Mouse (Mus musculus) embryonic facial prominence, embryonic 13.5 days (tissue): ENCODE results near the gene Mcm2. TPM values are rescaled to one million over a fixed set of nuclear protein-coding genes. Genes with fewer than 3 reads are reported as not detected.
A peak's percentile ranks its signal among the peaks of the same experiment; 100 is the strongest.

Source experiments
- ATAC-seq: fragments of 200-750 bp; cut with Nextera tagmentation; 2 replicates; pipeline ENCODE4 v1.8.0; 2017; ENCODE audit warnings: low read depth; ENCODE audit not compliant: insufficient number of reproducible peaks, insufficient read depth, low FRiP score, low TSS enrichment
- H3K27ac ChIP-seq: fragments of 300-500 bp; sonication (generic); 2 replicates; pipeline ENCODE4 v1.5.1; 2015; ENCODE audit warnings: moderate library complexity, mild to moderate bottlenecking, inconsistent platforms
- H3K27me3 ChIP-seq: fragments of 300-500 bp; sonication (generic); 2 replicates; pipeline ENCODE4 v1.6.1; 2015; ENCODE audit warnings: mild to moderate bottlenecking, inconsistent platforms
- H3K36me3 ChIP-seq: fragments of 300-500 bp; sonication (generic); 2 replicates; pipeline ENCODE4 v1.6.1; 2015; ENCODE audit warnings: mild to moderate bottlenecking, inconsistent platforms
- H3K4me1 ChIP-seq: fragments of 300-500 bp; sonication (generic); 2 replicates; pipeline ENCODE4 v1.6.1; 2015; ENCODE audit warnings: inconsistent platforms
- H3K4me2 ChIP-seq: fragments of 300-500 bp; sonication (generic); 2 replicates; pipeline ENCODE4 v1.6.1; 2015; ENCODE audit warnings: moderate library complexity, mild to moderate bottlenecking, inconsistent platforms
- H3K4me3 ChIP-seq: fragments of 300-500 bp; sonication (generic); 2 replicates; pipeline ENCODE4 v1.5.1; 2015; ENCODE audit warnings: mild to moderate bottlenecking, inconsistent platforms
- H3K9ac ChIP-seq: fragments of 300-500 bp; sonication (generic); 2 replicates; pipeline ENCODE4 v1.6.1; 2015; ENCODE audit warnings: mild to moderate bottlenecking, inconsistent platforms
- H3K9me3 ChIP-seq: fragments of 300-500 bp; sonication (generic); 2 replicates; pipeline ENCODE4 v1.6.1; 2016; ENCODE audit warnings: inconsistent platforms
- WGBS: fragments of 180-500 bp; shearing (Covaris S2); methylation state at CpG from one replicate; pipeline ENCODE4 v1.1.7; 2015; ENCODE audit warnings: mixed read lengths; 5-methylcytosine and 5-hydroxymethylcytosine counted together
- polyA plus RNA-seq: library from polyadenylated mRNA; unstranded; fragments of >200 nt; fragmentation: Nextera tagmentation; extraction: Ambion mirVana; gene quantifications from 2 replicates; pipeline ENCODE4 v1.2.1, GENCODE M21; 2015

Gene Mcm2
- polyA plus RNA-seq, 1 experiment from 2014 or later, result 131 TPM

- 0 out of 2 replicates have a peak, but pooled peaks have one; percentile 11 for ATAC-seq
- no peaks in the 10 kb centered on the region for H3K9me3 ChIP-seq
- no peaks in the 10 kb centered on the region; the same call in 1 of the 2 replicates for H3K27me3 ChIP-seq
- 14% methylated on average over 4 of the region's 4 CpGs for WGBS
- peak overlapping the region; percentile 96 for H3K27ac ChIP-seq
- no peak overlapping the region for H3K4me2 ChIP-seq
- no peak overlapping the region for H3K9ac ChIP-seq
- no peak overlapping the region for H3K4me3 ChIP-seq
- no peaks in the 10 kb centered on the region for H3K36me3 ChIP-seq
- peaks cover 38% of the 10 kb centered on the region for H3K4me1 ChIP-seq
Measured at GRCm38 (mm10) chr6:88925640-88926205, 27.1 kb upstream of the Mcm2 start.

GRCm38 (mm10) chr6:88924502-88925275, 26.1 kb upstream of the Mcm2 start:
- Histone ChIP-seq H3K4me1 (peaks cover 38% of the 10 kb centered on the region), H3K36me3 (no peaks in the 10 kb centered on the region), H3K27ac (peak overlapping the region; percentile 96), H3K27me3 (no peaks in the 10 kb centered on the region; the same call in 1 of the 2 replicates), H3K4me2 (peak overlapping the region; percentile 32), H3K9me3 (no peaks in the 10 kb centered on the region), H3K9ac (no peak overlapping the region), H3K4me3 (no peak overlapping the region)
- peak; percentile 80 for ATAC-seq
- WGBS, result 1% methylated on average over 5 of the region's 5 CpGs

- 83% methylated on average over 8 of the region's 8 CpGs for WGBS
- Histone ChIP-seq H3K36me3 (no peaks in the 10 kb centered on the region), H3K9ac (no peak overlapping the region)
Measured at GRCm38 (mm10) chr6:88918802-88919201, 20.2 kb upstream of the Mcm2 start.

GRCm38 (mm10) chr6:88916153-88916552, 17.6 kb upstream of the Mcm2 start:
- peaks cover 15% of the 10 kb centered on the region for H3K36me3 ChIP-seq
- H3K9ac ChIP-seq, result no peak overlapping the region
- H3K27ac ChIP-seq, result no peak overlapping the region; the same call in 1 of the 2 replicates
- no peaks in the 10 kb centered on the region for H3K27me3 ChIP-seq
- H3K4me2 ChIP-seq, result no peak overlapping the region
- H3K9me3 ChIP-seq, result no peaks in the 10 kb centered on the region
- H3K4me1 ChIP-seq, result no peaks in the 10 kb centered on the region
- no peak overlapping the region for H3K4me3 ChIP-seq
- 72% methylated on average over 1 of the region's 1 CpGs for WGBS
- ATAC-seq, result no peak

More at GRCm38 (mm10) chr6:88918802-88919201, 20.2 kb upstream of the Mcm2 start:
- H3K4me1 ChIP-seq, result peaks cover 2% of the 10 kb centered on the region
- H3K27ac ChIP-seq, result no peak overlapping the region
- H3K27me3 ChIP-seq, result no peaks in the 10 kb centered on the region
- H3K4me2 ChIP-seq, result no peak overlapping the region
- no peaks in the 10 kb centered on the region for H3K9me3 ChIP-seq
- H3K4me3 ChIP-seq, result no peak overlapping the region
- ATAC-seq, result no peak

- Histone ChIP-seq H3K4me2 (no peak overlapping the region), H3K27ac (no peak overlapping the region), H3K9me3 (no peaks in the 10 kb centered on the region), H3K9ac (no peak overlapping the region), H3K27me3 (no peaks in the 10 kb centered on the region), H3K4me1 (no peaks in the 10 kb centered on the region), H3K36me3 (peaks cover 22% of the 10 kb centered on the region), H3K4me3 (no peak overlapping the region)
- ATAC-seq, result no peak
- WGBS, result 85% methylated on average over 4 of the region's 4 CpGs
Measured at GRCm38 (mm10) chr6:88915510-88915909, 16.9 kb upstream of the Mcm2 start.

- 87% methylated on average over 5 of the region's 5 CpGs for WGBS
- ATAC-seq, result no peak
- H3K4me2 ChIP-seq, result no peak overlapping the region
- no peak overlapping the region for H3K27ac ChIP-seq
- H3K4me3 ChIP-seq, result no peak overlapping the region
- H3K36me3 ChIP-seq, result peaks cover 29% of the 10 kb centered on the region
- H3K9me3 ChIP-seq, result no peaks in the 10 kb centered on the region
- no peaks in the 10 kb centered on the region for H3K27me3 ChIP-seq
- no peak overlapping the region for H3K9ac ChIP-seq
- no peaks in the 10 kb centered on the region for H3K4me1 ChIP-seq
Measured at GRCm38 (mm10) chr6:88914799-88915198, 16.2 kb upstream of the Mcm2 start.

- no peaks in the 10 kb centered on the region for H3K9me3 ChIP-seq
- H3K4me2 ChIP-seq, result no peak overlapping the region
- H3K9ac ChIP-seq, result no peak overlapping the region
- H3K36me3 ChIP-seq, result peaks cover 40% of the 10 kb centered on the region
- no peak overlapping the region for H3K4me3 ChIP-seq
- no peaks in the 10 kb centered on the region for H3K27me3 ChIP-seq
- no peaks in the 10 kb centered on the region for H3K4me1 ChIP-seq
- no peak for ATAC-seq
- H3K27ac ChIP-seq, result no peak overlapping the region
Measured at GRCm38 (mm10) chr6:88913440-88913839, 14.9 kb upstream of the Mcm2 start.

- no peaks in the 10 kb centered on the region for H3K4me1 ChIP-seq
- no peaks in the 10 kb centered on the region for H3K27me3 ChIP-seq
- WGBS, result 82% methylated on average over 4 of the region's 4 CpGs
- no peaks in the 10 kb centered on the region for H3K9me3 ChIP-seq
- peaks cover 44% of the 10 kb centered on the region for H3K36me3 ChIP-seq
- H3K27ac ChIP-seq, result no peak overlapping the region
- no peak overlapping the region for H3K4me3 ChIP-seq
- H3K9ac ChIP-seq, result no peak overlapping the region
- no peak for ATAC-seq
- H3K4me2 ChIP-seq, result no peak overlapping the region
Measured at GRCm38 (mm10) chr6:88913022-88913421, 14.4 kb upstream of the Mcm2 start.

- Histone ChIP-seq H3K36me3 (peaks cover 60% of the 10 kb centered on the region), H3K4me1 (peaks cover 21% of the 10 kb centered on the region), H3K9me3 (no peaks in the 10 kb centered on the region), H3K27ac (no peak overlapping the region), H3K27me3 (no peaks in the 10 kb centered on the region), H3K4me3 (no peak overlapping the region), H3K4me2 (no peak overlapping the region), H3K9ac (no peak overlapping the region)
- ATAC-seq, result no peak
- 87% methylated on average over 6 of the region's 6 CpGs for WGBS
Measured at GRCm38 (mm10) chr6:88909151-88909550, 10.6 kb upstream of the Mcm2 start.

- WGBS, result 17% methylated on average over 16 of the region's 16 CpGs
- Histone ChIP-seq H3K4me1 (peaks cover 35% of the 10 kb centered on the region), H3K27ac (no peak overlapping the region), H3K36me3 (peaks cover 49% of the 10 kb centered on the region), H3K9me3 (no peaks in the 10 kb centered on the region), H3K4me3 (peak overlapping the region; percentile 6; the same call in 1 of the 2 replicates), H3K4me2 (peak overlapping the region; percentile 47), H3K9ac (no peak overlapping the region), H3K27me3 (no peaks in the 10 kb centered on the region)
- ATAC-seq, result 0 out of 2 replicates have a peak, but pooled peaks have one; percentile 21
Measured at GRCm38 (mm10) chr6:88906369-88907108, 8.0 kb upstream of the Mcm2 start.

GRCm38 (mm10) chr6:88905042-88905441, 6.5 kb upstream of the Mcm2 start:
- 0 out of 2 replicates have a peak overlapping the region, but pooled peaks have one; percentile 11 for H3K9ac ChIP-seq
- H3K4me2 ChIP-seq, result no peak overlapping the region
- peaks cover 41% of the 10 kb centered on the region for H3K4me1 ChIP-seq
- 79% methylated on average over 7 of the region's 7 CpGs for WGBS
- no peak overlapping the region for H3K27ac ChIP-seq
- ATAC-seq, result no peak
- H3K9me3 ChIP-seq, result no peaks in the 10 kb centered on the region
- H3K27me3 ChIP-seq, result no peaks in the 10 kb centered on the region
- H3K36me3 ChIP-seq, result peaks cover 34% of the 10 kb centered on the region
- no peak overlapping the region for H3K4me3 ChIP-seq
